Mouse (Mus musculus) megakaryocyte, embryonic 14.5 days (primary cell): ENCODE measurements around the gene 7530416G11Rik.

ENCODE experiments used
- FLI1 ChIP-seq: IDR thresholded peaks from 2 replicates; pipeline ENCODE4 v1.6.1; 2012; ENCODE audit warnings: low read length, inconsistent platforms, mixed read lengths
- GATA1 ChIP-seq: IDR thresholded peaks from 3 replicates; pipeline ENCODE4 v1.6.1; 2012; ENCODE audit warnings: mixed read lengths, low read length, inconsistent platforms, borderline replicate concordance

- TF ChIP-seq GATA1 (no peak), FLI1 (no peak)
These were observed 28.3 kb downstream of the 7530416G11Rik start for GRCm38 (mm10) chr15:85474697-85475096.
